Mouse (Mus musculus): ENCODE measurements at regions not wholly inside any gene's neighbourhood (a gene's known extent, or its start where the extent isn't known, plus 50 kb on each side); places are given as distances from the start of the nearest gene placed in this dataset.

DNA sequence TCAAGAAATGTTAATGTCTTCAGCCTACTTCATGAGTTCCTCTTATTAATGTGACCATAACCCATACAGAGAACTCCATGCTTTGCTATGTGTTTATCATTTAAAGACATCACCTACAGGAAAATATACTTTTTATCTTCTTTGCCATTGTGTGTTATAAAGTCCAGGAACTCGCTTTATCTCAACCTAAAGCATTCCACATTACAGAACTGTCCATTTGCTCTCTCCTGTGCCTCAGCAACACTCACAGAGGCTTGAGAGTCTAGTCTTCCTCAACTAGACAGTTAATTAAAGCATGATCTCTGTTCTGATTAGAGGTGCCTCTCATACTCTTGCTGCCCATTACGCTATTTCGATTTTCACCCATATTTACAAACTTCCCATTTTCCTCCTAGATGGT is 288.4 kb downstream of the Lipi start:
- DNase-seq: no peak

DNA sequence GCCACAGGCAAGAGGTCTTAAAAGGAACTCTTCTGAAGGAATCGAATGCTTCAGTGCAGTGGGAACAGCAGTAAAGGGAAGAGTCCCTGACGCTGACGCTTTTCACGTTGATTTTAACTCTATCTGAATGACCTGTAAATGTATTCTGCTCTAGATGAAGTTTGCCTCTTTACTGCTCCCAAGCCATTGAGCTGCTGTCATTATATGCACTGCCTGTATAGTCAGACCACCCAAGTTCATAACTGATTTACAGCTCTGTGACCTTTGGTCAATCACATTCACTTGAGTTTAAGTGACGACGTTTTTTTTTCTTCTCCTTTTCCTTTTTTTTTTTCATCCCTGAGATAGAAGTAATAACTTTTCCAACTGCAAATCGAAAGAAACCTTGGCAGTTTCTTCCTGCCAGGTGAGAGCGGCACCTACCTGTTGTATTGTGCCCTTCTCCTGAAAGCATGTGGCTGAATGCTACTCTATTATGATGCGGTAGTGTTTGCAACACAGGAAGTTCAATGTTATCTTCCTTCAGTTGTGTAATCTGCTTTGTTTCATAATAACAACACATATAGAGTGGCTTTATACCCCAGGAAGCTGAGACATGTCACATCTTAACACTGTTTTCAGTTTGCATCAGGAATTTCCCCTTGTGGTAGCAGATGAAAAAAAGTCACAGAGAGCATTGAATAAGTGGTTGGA is 293.0 kb downstream of the Lipi start:
- DNase-seq: no peak

DNA sequence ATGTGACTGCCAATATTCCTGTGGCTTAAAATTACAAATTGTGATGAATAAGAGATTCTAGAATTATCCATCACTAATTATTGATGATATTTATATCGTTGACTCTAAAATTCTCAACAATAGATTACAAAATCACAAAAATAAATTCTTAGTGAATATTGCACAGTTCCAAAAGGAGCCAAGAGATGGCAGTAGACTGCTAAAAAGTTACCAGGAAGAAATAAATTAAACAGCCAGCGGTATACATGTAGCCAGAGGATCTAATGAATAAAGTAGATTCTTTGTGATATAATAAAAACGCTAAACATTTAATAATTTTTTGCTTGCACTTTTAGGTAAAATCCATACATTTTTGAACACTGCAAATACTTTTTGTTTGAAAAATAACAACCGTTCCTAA is 294.7 kb downstream of the Lipi start:
- no peak for DNase-seq

DNA sequence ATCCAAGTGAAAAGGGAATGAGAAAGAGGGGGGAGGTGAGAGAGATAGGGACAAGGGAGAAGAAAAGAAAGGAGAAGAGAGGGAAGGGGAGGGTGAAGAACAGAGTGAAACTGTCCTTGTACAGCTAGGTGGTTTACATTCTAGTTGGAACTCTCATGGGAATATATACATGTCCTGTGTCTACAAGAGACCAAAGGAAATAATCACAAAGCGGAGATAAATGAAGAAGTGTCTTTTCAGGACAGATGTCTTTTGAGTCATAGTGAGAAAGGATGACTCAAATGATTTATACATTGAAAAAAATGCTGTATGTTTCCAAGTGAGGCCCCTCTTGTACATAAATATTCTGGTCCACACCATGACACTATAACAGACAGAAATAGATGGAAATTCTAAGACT is 298.7 kb downstream of the Lipi start:
- no peak for DNase-seq

DNA sequence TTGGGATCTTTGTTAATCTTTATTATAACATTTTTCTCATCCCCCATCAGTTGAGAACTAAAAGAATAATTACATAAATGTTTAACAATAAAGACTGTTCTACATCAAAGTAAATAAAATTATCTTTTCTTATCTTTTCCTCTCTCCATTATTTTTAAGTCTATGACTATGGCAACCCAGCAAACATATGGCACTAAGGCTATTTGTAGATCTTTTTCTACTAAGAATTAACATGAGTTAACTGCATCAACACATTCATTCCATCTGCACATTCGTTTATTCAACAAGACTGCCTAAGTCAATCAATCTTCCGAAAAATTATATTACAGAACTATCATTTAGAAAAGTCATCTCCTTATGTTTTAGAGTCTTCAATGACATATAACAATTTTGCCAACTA is 300.1 kb downstream of the Lipi start:
- no peak for DNase-seq

DNA sequence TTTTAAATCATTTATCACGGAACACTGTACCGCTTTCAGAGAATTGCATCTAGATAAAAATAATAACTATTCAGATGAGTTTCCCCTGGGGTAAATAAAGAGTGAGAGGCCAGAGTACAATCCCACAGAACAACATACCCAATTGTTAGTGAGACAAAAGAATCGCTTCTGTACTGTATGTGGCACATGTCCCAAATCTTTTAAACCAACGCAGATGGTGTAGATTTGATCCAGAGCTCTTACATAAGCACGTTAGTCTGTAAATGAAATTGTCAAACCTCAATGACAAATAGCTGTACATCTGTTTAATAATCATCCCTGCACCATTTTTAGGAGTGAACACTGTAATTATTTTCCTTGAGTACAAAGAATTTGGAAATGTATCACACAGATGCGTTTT is 322.0 kb downstream of the Lipi start:
- DNase-seq: no peak

DNA sequence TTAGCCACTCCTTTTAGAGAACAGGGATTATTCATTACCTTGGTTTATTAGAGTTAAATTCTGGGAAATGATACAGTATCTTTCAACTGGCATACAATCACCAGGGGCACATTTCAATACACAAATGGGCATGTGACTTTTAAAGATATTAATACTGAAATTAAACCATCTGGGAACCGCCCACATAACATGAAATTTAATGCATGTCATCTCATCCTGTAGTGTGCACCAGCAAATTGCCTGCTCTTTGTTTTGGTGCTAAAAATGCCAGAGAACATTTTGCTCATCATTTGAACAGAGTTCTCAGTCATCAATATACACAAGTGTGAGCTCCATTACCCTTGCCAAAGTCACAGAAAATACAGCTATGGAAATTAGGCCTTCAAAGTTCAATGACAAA is 330.9 kb downstream of the Lipi start:
- DNase-seq: no peak

DNA sequence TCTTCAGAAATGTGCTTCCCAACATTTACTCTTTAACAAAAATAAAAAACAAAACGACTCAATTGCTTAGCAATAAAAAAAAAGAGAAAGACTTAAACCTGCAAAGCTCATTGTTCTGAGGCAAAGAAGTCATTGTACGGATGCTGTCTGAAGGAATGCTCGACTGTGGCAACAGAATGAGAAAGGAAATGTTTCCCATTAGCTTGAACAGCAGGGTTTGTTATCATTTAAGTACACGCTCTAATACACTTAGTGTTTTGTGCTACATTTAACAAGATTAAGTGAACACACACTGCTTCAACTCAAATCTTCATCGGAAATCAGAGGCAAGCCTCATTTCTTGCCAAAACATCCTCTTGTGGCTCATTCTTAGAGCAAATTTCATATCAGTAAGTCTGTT is 336.7 kb downstream of the Lipi start:
- no peak for DNase-seq

DNA sequence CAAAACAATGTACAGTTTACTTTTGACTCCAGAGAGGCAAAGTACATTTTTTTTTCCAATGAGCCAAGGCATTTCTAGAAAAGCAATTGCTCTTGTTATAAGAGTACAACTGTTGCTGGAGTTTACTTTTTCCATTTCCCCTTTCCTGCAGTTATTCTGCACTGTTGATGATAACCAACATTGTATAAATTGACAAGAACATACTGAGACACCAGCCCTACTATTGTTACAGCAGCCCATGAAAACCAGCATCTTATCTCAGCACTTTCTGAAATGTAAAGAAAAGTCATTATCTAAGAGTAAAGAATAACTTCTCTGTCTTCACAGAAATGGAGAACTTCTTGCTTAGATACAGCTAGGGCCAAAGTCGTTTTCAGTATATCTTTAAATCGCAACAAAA is 345.5 kb downstream of the Lipi start:
- DNase-seq: no peak

DNA sequence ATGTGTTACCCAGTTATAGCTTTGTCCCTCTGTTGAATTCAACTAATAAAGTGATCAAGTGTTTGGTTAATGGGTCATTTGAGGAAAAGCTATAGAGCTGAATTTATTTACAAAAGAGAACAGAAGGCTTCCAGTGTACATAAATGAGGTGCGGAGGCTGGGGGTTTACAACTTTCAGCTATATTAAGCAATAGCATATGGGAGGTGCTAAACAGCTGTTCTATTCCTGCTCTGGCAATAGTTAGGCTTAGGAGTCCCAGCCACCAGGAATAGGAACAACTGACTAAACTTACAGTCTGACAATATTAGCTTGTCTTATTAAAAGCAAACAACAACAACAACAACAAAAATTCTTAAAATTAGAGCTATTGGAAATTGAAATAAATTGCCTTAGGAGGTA is 353.7 kb downstream of the Lipi start:
- no peak for DNase-seq

DNA sequence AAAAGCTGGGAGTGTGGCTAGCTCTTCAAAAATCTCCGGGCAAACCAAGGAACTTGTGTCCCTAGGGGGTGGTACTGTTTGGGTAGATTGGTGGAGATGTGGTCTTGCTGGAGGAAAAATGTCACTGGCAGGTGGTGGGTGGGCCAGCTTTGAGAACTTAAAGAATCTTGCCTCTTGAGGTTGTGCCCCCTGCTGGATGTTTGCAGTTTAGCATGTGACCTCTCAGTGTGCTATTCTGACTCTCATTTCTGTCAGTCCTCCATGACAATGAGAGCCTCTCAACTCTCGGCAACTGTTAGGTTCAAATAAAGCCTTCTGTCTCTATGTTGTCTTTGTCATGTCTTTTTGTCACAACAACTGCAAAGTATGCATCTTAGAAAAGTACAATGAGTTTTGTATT is 392.5 kb downstream of the Lipi start:
- DNase-seq: no peak

DNA sequence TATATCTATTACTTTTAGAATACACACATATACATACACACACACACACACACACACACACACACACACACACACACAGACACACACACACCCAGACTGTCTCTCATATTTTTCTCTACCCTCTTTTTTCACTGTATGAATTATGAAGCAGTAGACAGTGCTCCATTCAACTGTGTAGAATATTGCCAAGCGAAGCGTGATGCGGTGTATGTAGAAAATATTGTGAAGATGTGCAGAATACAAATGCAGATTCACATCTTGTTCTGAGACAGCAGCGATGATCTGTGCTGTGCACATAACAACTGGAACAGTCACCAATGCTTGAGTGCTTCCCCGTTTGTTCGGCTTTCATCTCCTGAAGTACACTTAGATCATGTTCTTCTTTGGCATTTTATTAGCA is 395.5 kb downstream of the Lipi start:
- DNase-seq: no peak

DNA sequence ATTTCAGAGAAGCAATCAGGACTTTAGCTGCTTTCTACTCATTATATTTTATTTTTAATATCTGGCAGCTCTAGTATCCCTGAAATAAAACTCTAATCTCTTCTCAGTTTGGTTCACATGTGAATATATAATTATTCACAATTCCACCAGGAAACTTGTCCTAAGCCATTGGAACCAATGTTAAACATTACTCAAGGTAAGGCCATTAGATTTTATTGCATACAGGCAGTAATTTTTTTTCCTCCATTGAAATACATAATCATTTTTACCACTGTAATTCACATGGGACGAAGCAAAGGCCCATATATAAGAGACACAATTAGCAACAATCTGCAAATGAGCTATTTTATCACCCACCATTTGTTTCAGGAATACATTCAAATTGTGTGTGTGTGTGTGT is 419.8 kb downstream of the Lipi start:
- DNase-seq: no peak

DNA sequence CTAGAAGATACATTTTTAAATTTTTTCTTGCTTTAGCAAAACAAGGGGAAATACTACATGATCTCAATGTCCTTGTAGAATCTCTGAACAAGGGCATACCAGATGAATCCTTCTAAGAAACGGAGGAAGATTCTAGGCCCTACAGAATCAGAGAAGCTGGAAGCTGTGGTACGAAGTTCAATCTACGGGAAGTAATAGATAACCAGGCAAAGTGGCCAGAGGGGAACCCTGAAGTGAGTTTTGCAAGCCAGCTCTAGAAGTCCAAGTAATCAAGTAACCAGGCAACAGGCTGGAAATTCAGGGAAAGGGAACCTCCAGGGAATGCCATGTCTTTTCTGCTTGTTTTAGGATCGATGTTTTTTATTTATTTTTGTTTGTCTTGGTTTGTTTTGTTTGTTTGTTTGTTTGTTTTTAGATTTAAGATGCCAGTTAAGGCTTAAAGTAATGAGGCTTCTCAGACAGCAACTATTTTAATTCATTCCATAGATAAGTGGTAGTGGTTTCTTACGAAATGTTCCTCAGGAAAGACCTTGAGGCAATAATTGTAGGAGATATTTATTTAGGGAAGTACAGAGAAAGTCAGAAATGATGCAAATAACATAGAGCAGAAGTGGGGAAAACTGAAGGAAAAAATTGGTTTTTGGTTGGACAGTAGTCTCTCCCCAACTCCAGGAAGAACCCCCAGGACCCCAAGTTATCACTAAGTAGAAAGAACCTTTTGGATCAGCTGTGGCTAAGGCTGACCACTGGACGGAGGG is 420.7 kb downstream of the Lipi start:
- DNase-seq: no peak

DNA sequence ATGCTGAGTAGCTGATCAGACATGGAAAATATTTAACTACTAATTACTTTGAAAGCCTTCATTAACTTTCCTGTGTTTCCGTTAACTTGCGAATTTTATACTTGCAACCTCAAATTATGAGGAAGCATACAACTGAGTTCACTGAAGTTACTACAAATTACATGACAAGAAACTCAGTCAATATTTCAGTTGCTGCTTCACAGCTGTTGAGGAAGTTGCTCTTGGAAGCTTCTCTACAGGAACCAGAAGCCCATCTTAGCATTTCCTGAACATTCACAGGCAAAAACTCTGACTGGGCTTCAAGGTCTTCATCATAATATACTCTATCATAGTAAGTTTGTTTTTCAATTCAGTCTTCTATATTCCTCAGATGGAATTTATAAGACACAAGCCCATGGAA is 426.1 kb downstream of the Lipi start:
- no peak for DNase-seq

DNA sequence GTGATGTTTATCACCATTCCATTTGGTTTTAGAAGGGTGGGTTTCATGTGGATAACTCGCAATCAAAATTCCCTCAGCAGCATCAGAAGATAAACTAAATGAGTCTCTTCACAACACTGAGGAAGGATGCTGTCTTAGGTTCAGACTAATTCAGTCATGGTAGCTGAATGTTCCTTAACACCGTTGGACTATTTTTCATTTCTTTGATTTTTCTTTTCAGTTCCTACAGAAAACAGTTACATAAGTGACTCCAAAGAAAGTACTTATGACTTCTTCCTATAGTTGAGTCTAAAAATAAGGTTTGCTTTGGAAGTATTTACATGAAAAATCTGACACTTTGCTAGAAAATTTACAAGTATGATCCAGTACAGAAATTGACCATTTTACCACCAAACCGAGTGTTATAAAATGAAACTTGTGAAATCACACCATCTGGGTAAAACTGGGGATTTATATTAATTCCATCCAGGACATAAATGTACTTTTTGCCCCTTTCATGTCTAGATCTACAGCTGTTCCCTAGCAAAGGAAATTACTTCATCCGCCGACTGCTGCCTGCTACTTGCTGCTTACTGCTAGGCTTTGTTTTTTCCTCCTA is 430.3 kb downstream of the Lipi start:
- DNase-seq: no peak

Measured in cerebellum, postnatal 25 days (tissue).